Mouse (Mus musculus) limb, embryonic 15.5 days (tissue): ENCODE data around the gene Tead4. TPM values are rescaled to one million over a fixed set of nuclear protein-coding genes. Genes with fewer than 3 reads are reported as not detected.

Experiments
- ATAC-seq: fragments of 200-750 bp; cut with Nextera tagmentation; 2 replicates; pipeline ENCODE4 v1.8.0; 2017; ENCODE audit warnings: low read depth, moderate TSS enrichment; ENCODE audit not compliant: insufficient number of reproducible peaks, low FRiP score, low TSS enrichment
- H3K27ac ChIP-seq: fragments of 300-500 bp; sonication (generic); 2 replicates; pipeline ENCODE4 v1.5.1; 2015; ENCODE audit warnings: moderate library complexity, mild to moderate bottlenecking, inconsistent platforms
- H3K27me3 ChIP-seq: fragments of 300-500 bp; sonication (generic); 2 replicates; pipeline ENCODE4 v1.6.1; 2015; ENCODE audit warnings: inconsistent platforms
- H3K36me3 ChIP-seq: fragments of 300-500 bp; sonication (generic); 2 replicates; pipeline ENCODE4 v1.6.1; 2015; ENCODE audit warnings: inconsistent platforms
- H3K4me1 ChIP-seq: fragments of 300-500 bp; sonication (generic); 2 replicates; pipeline ENCODE4 v1.6.1; 2015; ENCODE audit warnings: inconsistent platforms
- H3K4me2 ChIP-seq: fragments of 300-500 bp; sonication (generic); 2 replicates; pipeline ENCODE4 v1.6.1; 2015; ENCODE audit warnings: mild to moderate bottlenecking, inconsistent platforms
- H3K4me3 ChIP-seq: fragments of 300-500 bp; sonication (generic); 2 replicates; pipeline ENCODE4 v1.5.1; 2015; ENCODE audit warnings: mild to moderate bottlenecking, inconsistent platforms
- H3K9ac ChIP-seq: fragments of 300-500 bp; sonication (generic); 2 replicates; pipeline ENCODE4 v1.6.1; 2015; ENCODE audit warnings: inconsistent platforms
- H3K9me3 ChIP-seq: fragments of 300-500 bp; sonication (generic); 2 replicates; pipeline ENCODE4 v1.6.1; 2016; ENCODE audit warnings: inconsistent platforms
- WGBS: fragments of 180-500 bp; shearing (Covaris S2); methylation state at CpG from one replicate; pipeline ENCODE4 v1.1.7; 2015; 5-methylcytosine and 5-hydroxymethylcytosine counted together
- polyA plus RNA-seq: library from polyadenylated mRNA; unstranded; fragments of >200 nt; fragmentation: Nextera tagmentation; extraction: Ambion mirVana; gene quantifications from 2 replicates; pipeline ENCODE4 v1.2.1, GENCODE M21; 2015

Tead4 gene
- polyA plus RNA-seq, 1 experiment from 2014 or later: 4.9 TPM

GRCm38 (mm10) chr6:128285792-128286430, 14.7 kb downstream of the Tead4 start:
- H3K4me3 ChIP-seq: peak overlapping the region; percentile 30
- H3K4me1 ChIP-seq: peaks cover 14% of the 10 kb centered on the region
- ATAC-seq: no peak
- 9% methylated on average over 16 of the region's 16 CpGs for WGBS
- H3K27ac ChIP-seq: no peak overlapping the region
- H3K4me2 ChIP-seq: peak overlapping the region; percentile 59
- no peaks in the 10 kb centered on the region for H3K9me3 ChIP-seq
- H3K36me3 ChIP-seq: no peaks in the 10 kb centered on the region
- H3K27me3 ChIP-seq: no peaks in the 10 kb centered on the region
- H3K9ac ChIP-seq: 0 out of 2 replicates have a peak overlapping the region, but pooled peaks have one; percentile 17

GRCm38 (mm10) chr6:128282126-128282525, 18.5 kb downstream of the Tead4 start:
- peaks cover 30% of the 10 kb centered on the region for H3K4me1 ChIP-seq
- no peak overlapping the region for H3K27ac ChIP-seq
- H3K27me3 ChIP-seq: no peaks in the 10 kb centered on the region
- WGBS: 42% methylated on average over 3 of the region's 3 CpGs
- no peak for ATAC-seq
- no peaks in the 10 kb centered on the region for H3K9me3 ChIP-seq
- H3K9ac ChIP-seq: no peak overlapping the region
- H3K4me2 ChIP-seq: no peak overlapping the region
- no peaks in the 10 kb centered on the region for H3K36me3 ChIP-seq
- H3K4me3 ChIP-seq: no peak overlapping the region

DNA sequence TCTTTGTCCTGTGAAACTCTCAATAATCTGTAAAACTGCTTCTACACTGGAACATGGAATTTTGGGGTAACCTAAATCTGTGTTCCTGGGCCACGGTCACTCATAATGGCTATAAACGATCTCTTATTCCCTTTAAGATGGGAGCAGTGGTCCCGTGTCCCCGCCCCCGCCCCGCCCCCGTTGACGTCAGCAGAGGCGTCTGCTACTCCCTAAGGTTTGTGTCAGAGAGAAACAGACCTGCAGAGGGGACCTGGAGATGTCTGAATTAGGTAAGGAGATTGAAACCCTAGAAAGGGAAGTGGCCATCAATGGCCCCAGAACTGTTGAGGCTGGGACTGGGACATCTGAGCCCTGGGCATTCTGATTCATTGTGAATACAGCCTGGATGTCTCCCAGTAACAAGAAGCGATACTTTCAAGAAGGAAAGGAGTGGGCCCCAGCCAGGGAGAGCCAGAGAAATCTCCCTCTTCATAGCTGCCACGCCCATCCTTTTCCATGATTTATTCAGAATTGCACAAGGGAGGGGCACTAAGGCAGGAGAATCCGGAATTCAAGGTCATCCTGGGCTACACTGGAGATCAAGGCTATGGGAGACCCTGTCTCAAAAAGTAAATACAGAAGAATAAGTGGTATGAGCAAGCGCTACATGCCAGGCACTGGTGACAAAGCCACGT, 20.0 kb downstream of the Tead4 start:
- H3K4me1 ChIP-seq: peaks cover 21% of the 10 kb centered on the region
- H3K9ac ChIP-seq: no peak overlapping the region
- no peak overlapping the region for H3K27ac ChIP-seq
- WGBS: 51% methylated on average over 14 of the region's 14 CpGs
- H3K27me3 ChIP-seq: no peaks in the 10 kb centered on the region
- H3K36me3 ChIP-seq: no peaks in the 10 kb centered on the region
- H3K4me2 ChIP-seq: no peak overlapping the region
- no peaks in the 10 kb centered on the region for H3K9me3 ChIP-seq
- H3K4me3 ChIP-seq: no peak overlapping the region
- no peak for ATAC-seq

DNA sequence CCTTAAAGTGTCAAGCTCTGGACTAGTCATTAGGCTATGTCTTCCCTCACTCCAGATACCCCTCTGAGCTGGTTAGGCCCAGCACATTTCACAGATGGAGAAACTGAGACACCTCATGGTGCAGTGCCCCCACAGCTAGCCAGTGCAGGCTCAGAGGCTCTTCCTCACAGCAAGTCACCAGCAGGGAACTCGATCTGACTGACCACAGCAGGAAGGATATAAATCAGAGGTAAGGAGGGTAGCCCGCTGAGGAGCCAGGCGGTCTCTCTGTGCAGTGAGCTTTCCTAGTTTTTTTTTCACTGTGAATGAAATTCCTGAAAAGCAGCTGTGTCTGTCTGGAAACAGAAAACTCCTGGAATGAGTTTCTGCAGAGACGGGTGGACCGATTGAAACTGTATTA, 21.0 kb downstream of the Tead4 start:
- no peak for ATAC-seq
- H3K9me3 ChIP-seq: no peaks in the 10 kb centered on the region
- H3K27me3 ChIP-seq: no peaks in the 10 kb centered on the region
- 21% methylated on average over 5 of the region's 5 CpGs for WGBS
- H3K4me1 ChIP-seq: peaks cover 21% of the 10 kb centered on the region
- H3K4me2 ChIP-seq: no peak overlapping the region
- no peaks in the 10 kb centered on the region for H3K36me3 ChIP-seq
- no peak overlapping the region for H3K27ac ChIP-seq
- no peak overlapping the region for H3K4me3 ChIP-seq
- H3K9ac ChIP-seq: no peak overlapping the region

DNA sequence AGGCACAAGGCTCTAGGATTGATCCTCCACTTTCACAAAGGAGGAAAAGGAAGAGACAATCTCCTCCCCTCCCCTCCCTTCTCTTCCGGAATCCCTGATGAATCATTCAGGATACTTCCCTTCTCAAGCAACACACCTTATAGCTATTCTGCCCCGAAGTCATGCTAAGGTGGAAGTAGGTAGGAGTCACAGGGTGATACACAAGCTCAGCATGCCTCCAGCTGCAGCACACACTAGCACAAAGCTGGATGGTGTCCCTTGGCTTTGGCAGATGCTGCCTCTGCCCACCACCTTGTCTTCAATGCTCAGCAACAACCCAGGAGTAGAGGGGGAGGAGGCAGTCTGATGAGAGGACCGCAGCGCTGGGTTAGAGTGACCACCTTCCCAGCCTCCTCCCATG, 21.5 kb downstream of the Tead4 start:
- no peak for ATAC-seq
- peaks cover 21% of the 10 kb centered on the region for H3K4me1 ChIP-seq
- no peaks in the 10 kb centered on the region for H3K9me3 ChIP-seq
- no peak overlapping the region for H3K4me2 ChIP-seq
- 68% methylated on average over 4 of the region's 4 CpGs for WGBS
- H3K27me3 ChIP-seq: no peaks in the 10 kb centered on the region
- H3K27ac ChIP-seq: no peak overlapping the region
- no peak overlapping the region for H3K4me3 ChIP-seq
- no peak overlapping the region for H3K9ac ChIP-seq
- H3K36me3 ChIP-seq: no peaks in the 10 kb centered on the region

DNA sequence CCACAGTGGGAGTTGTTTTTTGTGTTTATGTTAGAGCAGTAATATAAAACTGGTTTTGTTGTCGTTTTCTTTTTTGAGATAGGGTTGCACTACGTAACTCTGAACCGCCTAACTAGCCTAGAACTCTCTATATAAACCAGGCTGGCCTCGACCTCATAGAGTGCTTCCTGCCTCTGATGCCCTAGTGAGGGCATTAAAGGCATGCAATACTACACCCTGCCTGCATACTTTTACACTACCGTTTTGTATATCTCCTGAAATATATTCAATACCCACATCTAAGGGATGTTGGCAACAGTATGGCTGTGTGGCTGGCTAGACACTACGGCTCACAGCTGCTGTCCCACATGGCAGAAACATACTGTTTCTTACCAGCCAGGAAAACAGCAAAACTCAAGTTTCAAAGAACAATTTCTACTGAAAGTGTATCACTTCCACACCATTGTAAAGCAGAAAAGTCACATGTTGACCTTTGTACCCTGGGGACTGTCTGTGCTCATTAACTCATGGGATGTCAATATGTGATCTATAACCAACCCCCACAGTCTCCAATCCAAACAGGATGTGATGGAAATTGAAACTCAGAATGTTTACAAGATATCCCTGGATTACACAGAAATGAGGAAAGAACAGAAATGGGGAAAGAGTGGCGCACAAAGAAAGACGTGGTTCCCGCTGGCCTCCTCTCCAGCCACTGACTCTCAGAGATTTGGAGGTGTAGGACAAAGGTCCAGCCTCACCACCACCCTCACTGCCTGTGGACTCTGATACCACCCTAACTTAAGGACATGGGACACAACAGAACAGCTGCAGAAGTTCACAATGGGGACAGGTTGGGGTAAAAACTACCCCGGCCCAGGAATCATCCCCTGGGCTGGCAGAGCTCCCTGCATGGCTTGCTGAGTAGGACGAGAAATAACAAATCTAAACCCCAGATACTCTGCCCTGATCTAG, 23.2 kb downstream of the Tead4 start:
- no peak overlapping the region for H3K27ac ChIP-seq
- peaks cover 21% of the 10 kb centered on the region for H3K4me1 ChIP-seq
- no peaks in the 10 kb centered on the region for H3K36me3 ChIP-seq
- H3K9ac ChIP-seq: no peak overlapping the region
- H3K4me2 ChIP-seq: no peak overlapping the region
- no peak overlapping the region for H3K4me3 ChIP-seq
- H3K9me3 ChIP-seq: no peaks in the 10 kb centered on the region
- WGBS: 68% methylated on average over 11 of the region's 11 CpGs
- no peak for ATAC-seq
- no peaks in the 10 kb centered on the region for H3K27me3 ChIP-seq

GRCm38 (mm10) chr6:128276349-128276748, 24.3 kb downstream of the Tead4 start:
- Histone ChIP-seq H3K9me3 (no peaks in the 10 kb centered on the region), H3K4me2 (no peak overlapping the region), H3K27ac (no peak overlapping the region), H3K36me3 (no peaks in the 10 kb centered on the region), H3K4me3 (no peak overlapping the region), H3K4me1 (peaks cover 21% of the 10 kb centered on the region), H3K9ac (no peak overlapping the region), H3K27me3 (no peaks in the 10 kb centered on the region)
- 85% methylated on average over 6 of the region's 6 CpGs for WGBS
- no peak for ATAC-seq

DNA sequence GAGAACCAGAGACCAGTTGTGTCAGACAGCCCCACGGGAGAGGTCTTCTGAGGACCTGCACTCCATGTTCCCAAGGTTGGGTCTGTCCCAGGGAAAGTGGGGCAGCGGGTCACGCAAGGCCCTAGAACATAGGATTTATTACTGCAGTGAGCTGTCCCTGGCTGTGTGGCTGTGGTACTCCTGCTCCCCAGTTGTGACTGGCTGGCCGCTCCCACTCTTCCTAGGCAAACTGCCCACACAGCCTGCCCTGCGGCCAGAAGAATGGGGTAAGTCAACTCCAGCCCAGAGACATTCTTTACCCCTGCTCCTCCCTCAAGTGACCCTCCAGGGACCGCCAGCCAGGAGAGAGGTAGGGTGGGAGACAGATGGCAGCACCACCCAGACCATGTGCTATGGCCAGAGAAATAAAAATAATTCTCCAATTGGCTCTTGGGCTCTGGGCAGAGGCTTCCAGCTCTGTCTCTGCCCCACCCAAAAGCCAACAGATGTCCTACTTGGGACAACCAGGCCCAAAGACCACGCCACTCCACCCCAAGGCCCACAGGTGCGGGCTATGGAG, 25.0 kb downstream of the Tead4 start:
- H3K4me3 ChIP-seq: no peak overlapping the region
- no peak overlapping the region for H3K9ac ChIP-seq
- H3K27ac ChIP-seq: 0 out of 2 replicates have a peak overlapping the region, but pooled peaks have one; percentile 1
- no peak overlapping the region for H3K4me2 ChIP-seq
- no peaks in the 10 kb centered on the region for H3K9me3 ChIP-seq
- 81% methylated on average over 8 of the region's 8 CpGs for WGBS
- H3K27me3 ChIP-seq: no peaks in the 10 kb centered on the region
- H3K36me3 ChIP-seq: no peaks in the 10 kb centered on the region
- peaks cover 18% of the 10 kb centered on the region for H3K4me1 ChIP-seq
- ATAC-seq: peak; percentile 53; the same call in 1 of the 2 replicates

DNA sequence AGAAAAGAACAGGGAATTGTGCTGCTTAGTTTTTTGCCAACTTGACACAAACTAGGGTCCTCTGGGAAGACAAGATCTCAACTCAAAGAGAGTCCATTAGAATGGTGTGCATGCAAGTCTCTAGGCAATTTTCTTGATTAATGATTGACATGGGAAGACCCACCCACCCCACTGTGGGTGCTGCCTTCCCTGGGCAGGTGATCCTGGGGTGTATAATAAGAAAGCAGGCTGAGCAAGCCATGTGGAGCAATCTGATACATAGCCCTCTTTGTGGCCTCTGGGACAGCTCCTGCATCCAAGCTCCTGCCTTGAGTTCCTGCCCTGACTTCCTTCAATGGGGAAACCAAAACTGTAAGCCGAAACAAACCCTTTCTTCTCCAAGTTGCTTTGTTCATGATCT, 27.1 kb downstream of the Tead4 start:
- Histone ChIP-seq H3K4me1 (peaks cover 4% of the 10 kb centered on the region; the same call in 1 of the 2 replicates), H3K4me3 (no peak overlapping the region), H3K9me3 (no peaks in the 10 kb centered on the region), H3K4me2 (no peak overlapping the region), H3K36me3 (no peaks in the 10 kb centered on the region), H3K9ac (no peak overlapping the region), H3K27ac (no peak overlapping the region), H3K27me3 (no peaks in the 10 kb centered on the region)
- 84% methylated on average over 1 of the region's 1 CpGs for WGBS
- no peak for ATAC-seq

GRCm38 (mm10) chr6:128272754-128273153, 27.9 kb downstream of the Tead4 start:
- H3K36me3 ChIP-seq: 0 out of 2 replicates have a peak, but pooled peaks cover 2% of the 10 kb centered on the region
- H3K4me1 ChIP-seq: peaks cover 4% of the 10 kb centered on the region; the same call in 1 of the 2 replicates
- no peak overlapping the region for H3K4me2 ChIP-seq
- no peak overlapping the region for H3K27ac ChIP-seq
- H3K27me3 ChIP-seq: no peaks in the 10 kb centered on the region
- 93% methylated on average over 17 of the region's 17 CpGs for WGBS
- H3K9me3 ChIP-seq: no peaks in the 10 kb centered on the region
- ATAC-seq: no peak
- no peak overlapping the region for H3K4me3 ChIP-seq
- H3K9ac ChIP-seq: no peak overlapping the region

DNA sequence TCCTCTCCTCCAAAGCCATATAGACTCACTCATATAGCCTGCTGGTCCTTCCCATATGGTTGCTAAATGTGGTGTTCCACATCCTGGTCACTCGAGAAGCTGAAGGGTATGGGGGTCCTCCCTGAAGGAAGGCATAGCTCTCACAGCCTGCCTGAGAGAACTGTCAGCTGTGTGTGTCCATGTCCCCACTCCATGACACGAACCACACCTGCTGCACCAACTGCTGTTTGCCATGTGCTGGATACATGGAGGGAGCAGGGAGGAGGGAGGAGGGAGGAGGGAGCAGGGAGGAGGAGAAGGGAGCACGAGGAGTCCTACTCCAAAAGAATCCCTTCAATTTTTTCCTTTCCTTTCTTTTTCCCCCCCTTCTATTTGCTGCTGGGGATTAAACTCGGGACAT, 30.8 kb downstream of the Tead4 start:
- no peak overlapping the region for H3K4me2 ChIP-seq
- 0 out of 2 replicates have a peak, but pooled peaks cover 4% of the 10 kb centered on the region for H3K36me3 ChIP-seq
- H3K9ac ChIP-seq: no peak overlapping the region
- no peaks in the 10 kb centered on the region for H3K9me3 ChIP-seq
- H3K27me3 ChIP-seq: no peaks in the 10 kb centered on the region
- no peak for ATAC-seq
- no peaks in the 10 kb centered on the region; the same call in 1 of the 2 replicates for H3K4me1 ChIP-seq
- 59% methylated on average over 4 of the region's 4 CpGs for WGBS
- H3K27ac ChIP-seq: no peak overlapping the region
- no peak overlapping the region for H3K4me3 ChIP-seq
